Mouse (Mus musculus): Measurements from ENCODE around the gene Pcgf6. TPM values are rescaled to one million over a fixed set of nuclear protein-coding genes. Genes with fewer than 3 reads are reported as not detected.

Pcgf6 gene
- polyA plus RNA-seq, 1 experiment from 2014 or later = 26.8 TPM

GRCm38 (mm10) chr19:47022709-47023108 is 28.0 kb downstream of the Pcgf6 start:
- H3K36me3 ChIP-seq (ENCODE audit: poor library complexity, severe bottlenecking) = peaks cover 48% of the 10 kb centered on the region
- peaks cover 6% of the 10 kb centered on the region; the same call in 1 of the 2 replicates for H3K27me3 ChIP-seq
- H3K9me3 ChIP-seq (replicated peaks) = no peaks in the 10 kb centered on the region
- H3K27ac ChIP-seq = no peak overlapping the region
- no peak for ATAC-seq
- no peak overlapping the region for H3K4me3 ChIP-seq
- no peak overlapping the region for H3K9ac ChIP-seq
- H3K4me1 ChIP-seq = peaks cover 13% of the 10 kb centered on the region
- 80% methylated on average over 4 of the region's 4 CpGs for WGBS
- no peak overlapping the region for H3K4me2 ChIP-seq

DNA sequence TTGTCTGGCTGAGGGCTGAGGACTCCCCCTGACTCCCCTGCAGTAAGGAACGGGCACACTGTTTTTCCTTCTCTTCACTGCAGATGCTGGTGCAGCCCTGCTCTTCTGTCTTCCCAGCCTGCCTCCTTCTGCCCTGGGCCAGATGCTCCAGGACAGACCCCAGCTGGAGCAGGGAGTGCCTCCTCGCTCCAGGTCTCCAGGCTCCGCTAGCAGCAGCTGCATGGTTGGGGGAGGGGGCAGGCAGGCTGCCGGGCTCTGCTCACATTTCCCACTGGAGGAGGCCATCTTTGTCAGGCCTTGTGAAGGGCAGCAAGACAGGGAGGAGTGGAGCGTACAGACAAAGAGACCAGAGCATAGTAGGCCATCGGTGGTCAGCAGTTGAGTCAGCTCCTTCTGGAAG is 31.4 kb downstream of the Pcgf6 start:
- Histone ChIP-seq H3K4me1 (peaks cover 21% of the 10 kb centered on the region), H3K36me3 (ENCODE audit: poor library complexity, severe bottlenecking) (peaks cover 26% of the 10 kb centered on the region), H3K9ac (peak overlapping the region; percentile 63), H3K4me2 (peak overlapping the region; percentile 61), H3K27me3 (peaks cover 36% of the 10 kb centered on the region), H3K9me3 (replicated peaks) (no peaks in the 10 kb centered on the region), H3K4me3 (peak overlapping the region; percentile 64), H3K27ac (peak overlapping the region; percentile 26; the same call in 1 of the 2 replicates)
- ATAC-seq = no peak; the same call in 1 of the 2 replicates
- WGBS = 27% methylated on average over 6 of the region's 6 CpGs

- H3K4me1 ChIP-seq = peaks cover 21% of the 10 kb centered on the region
- peaks cover 46% of the 10 kb centered on the region for H3K27me3 ChIP-seq
- ATAC-seq = no peak
- WGBS = 21% methylated on average over 2 of the region's 2 CpGs
- H3K9me3 ChIP-seq (replicated peaks) = no peaks in the 10 kb centered on the region
- H3K9ac ChIP-seq = peak overlapping the region; percentile 66
- H3K27ac ChIP-seq = peak overlapping the region; percentile 73; the same call in 1 of the 2 replicates
- peak overlapping the region; percentile 61 for H3K4me2 ChIP-seq
- H3K4me3 ChIP-seq = peak overlapping the region; percentile 64
- peaks cover 16% of the 10 kb centered on the region for H3K36me3 ChIP-seq (ENCODE audit: poor library complexity, severe bottlenecking)
These were observed 32.4 kb downstream of the Pcgf6 start for GRCm38 (mm10) chr19:47018330-47018729.

- Histone ChIP-seq H3K27me3 (peaks cover 51% of the 10 kb centered on the region), H3K9ac (peak overlapping the region; percentile 66), H3K9me3 (replicated peaks) (no peaks in the 10 kb centered on the region), H3K4me3 (peak overlapping the region; percentile 64), H3K27ac (peak overlapping the region; percentile 73), H3K4me2 (peak overlapping the region; percentile 61), H3K36me3 (ENCODE audit: poor library complexity, severe bottlenecking) (peaks cover 11% of the 10 kb centered on the region), H3K4me1 (peaks cover 21% of the 10 kb centered on the region)
- ATAC-seq = no peak
- WGBS = 0% methylated on average over 3 of the region's 3 CpGs
These were observed 32.9 kb downstream of the Pcgf6 start for GRCm38 (mm10) chr19:47017831-47018230.

- H3K4me1 ChIP-seq = peaks cover 21% of the 10 kb centered on the region
- 1% methylated on average over 15 of the region's 15 CpGs for WGBS
- H3K4me3 ChIP-seq = peak overlapping the region; percentile 64
- peak overlapping the region; percentile 83 for H3K9ac ChIP-seq
- H3K9me3 ChIP-seq (replicated peaks) = no peaks in the 10 kb centered on the region
- H3K4me2 ChIP-seq = peak overlapping the region; percentile 78
- no peak overlapping the region for H3K27ac ChIP-seq
- no peaks in the 10 kb centered on the region for H3K36me3 ChIP-seq (ENCODE audit: poor library complexity, severe bottlenecking)
- no peak for ATAC-seq
- peaks cover 61% of the 10 kb centered on the region for H3K27me3 ChIP-seq
These were observed 34.2 kb downstream of the Pcgf6 start for GRCm38 (mm10) chr19:47016487-47016886.

- no peaks in the 10 kb centered on the region for H3K36me3 ChIP-seq (ENCODE audit: poor library complexity, severe bottlenecking)
- H3K27me3 ChIP-seq = peaks cover 61% of the 10 kb centered on the region
- 4% methylated on average over 9 of the region's 9 CpGs for WGBS
- H3K4me3 ChIP-seq = peak overlapping the region; percentile 64
- H3K9ac ChIP-seq = peak overlapping the region; percentile 83
- no peak for ATAC-seq
- H3K27ac ChIP-seq = peak overlapping the region; percentile 92; the same call in 1 of the 2 replicates
- peaks cover 21% of the 10 kb centered on the region for H3K4me1 ChIP-seq
- H3K4me2 ChIP-seq = peak overlapping the region; percentile 78
- H3K9me3 ChIP-seq (replicated peaks) = no peaks in the 10 kb centered on the region
These were observed 34.7 kb downstream of the Pcgf6 start for GRCm38 (mm10) chr19:47015965-47016364.

DNA sequence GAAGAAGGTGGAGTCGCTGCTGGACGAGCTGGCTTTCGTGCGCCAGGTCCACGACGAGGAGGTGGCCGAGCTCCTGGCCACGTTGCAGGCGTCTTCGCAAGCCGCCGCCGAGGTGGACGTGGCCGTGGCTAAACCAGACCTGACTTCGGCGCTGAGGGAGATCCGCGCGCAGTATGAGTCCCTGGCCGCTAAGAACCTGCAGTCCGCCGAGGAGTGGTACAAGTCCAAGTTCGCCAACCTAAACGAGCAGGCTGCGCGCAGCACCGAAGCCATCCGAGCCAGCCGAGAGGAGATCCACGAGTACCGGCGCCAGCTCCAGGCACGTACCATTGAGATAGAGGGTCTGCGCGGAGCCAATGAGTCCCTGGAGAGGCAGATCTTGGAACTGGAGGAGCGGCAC is 35.3 kb downstream of the Pcgf6 start:
- H3K9me3 ChIP-seq (replicated peaks) = no peaks in the 10 kb centered on the region
- H3K27me3 ChIP-seq = peaks cover 61% of the 10 kb centered on the region
- under 1% methylated on average over 37 of the region's 37 CpGs for WGBS
- H3K4me1 ChIP-seq = peaks cover 21% of the 10 kb centered on the region
- H3K9ac ChIP-seq = peak overlapping the region; percentile 83
- H3K27ac ChIP-seq = peak overlapping the region; percentile 92
- peak overlapping the region; percentile 78 for H3K4me2 ChIP-seq
- ATAC-seq = peak; percentile 14; the same call in 1 of the 2 replicates
- no peaks in the 10 kb centered on the region for H3K36me3 ChIP-seq (ENCODE audit: poor library complexity, severe bottlenecking)
- peak overlapping the region; percentile 64 for H3K4me3 ChIP-seq

GRCm38 (mm10) chr19:47014447-47015381 is 36.0 kb downstream of the Pcgf6 start, which contains the start of the genes Ina and Nt5c2:
Gene Ina (plus strand): TSS chr19:47014698.
Gene Nt5c2 (minus strand): TSS chr19:47015153.
- H3K4me2 ChIP-seq = peak within 1 kb of the TSS; percentile 78
- peak within 1 kb of the TSS; percentile 92 for H3K27ac ChIP-seq
- peaks cover 61% of the 10 kb centered on the region for H3K27me3 ChIP-seq
- peak within 1 kb of the TSS; percentile 64 for H3K4me3 ChIP-seq
- no peaks in the 10 kb centered on the region for H3K36me3 ChIP-seq (ENCODE audit: poor library complexity, severe bottlenecking)
- H3K9ac ChIP-seq = peak within 1 kb of the TSS; percentile 83
- H3K4me1 ChIP-seq = peaks cover 17% of the 10 kb centered on the region
- peak; percentile 87 for ATAC-seq
- H3K9me3 ChIP-seq (replicated peaks) = no peaks in the 10 kb centered on the region
- under 1% methylated on average over 108 of the region's 124 CpGs for WGBS

DNA sequence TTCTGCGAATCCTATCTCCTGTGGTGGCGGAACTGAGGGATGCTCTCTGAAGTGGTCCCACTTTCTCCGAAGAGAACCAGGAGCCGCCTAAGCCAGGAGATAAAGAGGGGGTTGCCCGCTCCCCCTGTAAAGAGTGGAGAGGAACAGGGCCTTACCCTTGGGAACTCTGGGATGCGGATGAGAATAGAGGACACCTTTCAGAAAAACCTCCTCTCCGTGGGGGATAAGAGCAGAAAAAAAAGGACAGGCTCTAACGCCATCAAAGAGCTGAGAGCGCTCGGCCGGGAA is 36.6 kb downstream of the Pcgf6 start:
- Histone ChIP-seq H3K9ac (peak overlapping the region; percentile 83), H3K36me3 (ENCODE audit: poor library complexity, severe bottlenecking) (no peaks in the 10 kb centered on the region), H3K4me1 (peaks cover 11% of the 10 kb centered on the region), H3K4me2 (peak overlapping the region; percentile 78), H3K27ac (peak overlapping the region; percentile 92), H3K9me3 (replicated peaks) (no peaks in the 10 kb centered on the region), H3K27me3 (peaks cover 61% of the 10 kb centered on the region), H3K4me3 (peak overlapping the region; percentile 64)
- peak; percentile 42 for ATAC-seq
- WGBS = under 1% methylated on average over 11 of the region's 11 CpGs

- 8% methylated on average over 20 of the region's 20 CpGs for WGBS
- peaks cover 61% of the 10 kb centered on the region for H3K27me3 ChIP-seq
- peak overlapping the region; percentile 78 for H3K4me2 ChIP-seq
These were observed 37.2 kb downstream of the Pcgf6 start for GRCm38 (mm10) chr19:47013340-47014158.

GRCm38 (mm10) chr19:47012521-47013130 is 38.1 kb downstream of the Pcgf6 start:
- Histone ChIP-seq H3K4me3 (no peak overlapping the region), H3K9ac (no peak overlapping the region), H3K27ac (no peak overlapping the region), H3K4me1 (peaks cover 8% of the 10 kb centered on the region), H3K27me3 (peaks cover 54% of the 10 kb centered on the region), H3K36me3 (ENCODE audit: poor library complexity, severe bottlenecking) (no peaks in the 10 kb centered on the region), H3K9me3 (replicated peaks) (peaks cover 4% of the 10 kb centered on the region; the same call in 1 of the 2 replicates), H3K4me2 (no peak overlapping the region)
- WGBS = 83% methylated on average over 15 of the region's 15 CpGs
- no peak for ATAC-seq

More at GRCm38 (mm10) chr19:47013340-47014158, 37.2 kb downstream of the Pcgf6 start:
- Histone ChIP-seq H3K4me3 (peak overlapping the region; percentile 64), H3K4me1 (peaks cover 8% of the 10 kb centered on the region), H3K36me3 (ENCODE audit: poor library complexity, severe bottlenecking) (no peaks in the 10 kb centered on the region), H3K27ac (peak overlapping the region; percentile 92), H3K9ac (peak overlapping the region; percentile 83), H3K9me3 (replicated peaks) (no peaks in the 10 kb centered on the region)
- no peak for ATAC-seq

Data from forebrain, embryonic 13.5 days (tissue).